Mouse (Mus musculus) adrenal gland, adult 8-10 months (tissue): ENCODE results near the gene Col6a2. TPM values are rescaled to one million over a fixed set of nuclear protein-coding genes. Genes with fewer than 3 reads are reported as not detected.

ENCODE experiments used
- DNase-seq: peaks from one replicate; pipeline ENCODE4 v3.0.0; 2022
- total RNA-seq, 4 experiments: library from RNA; stranded (reverse); gene quantifications; 2 replicates each; pipeline ENCODE4 v1.2.4; 2022

Col6a2 gene
- 10 to 100 TPM; 18.2 to 48.1 (median 25.2) TPM for total RNA-seq

GRCm38 (mm10) chr10:76622928-76623680 lies at the start of gene Col6a2:
Gene Col6a2 (minus strand): TSS chr10:76623630.
- peak; percentile 68 for DNase-seq

- no peak for DNase-seq
Measured at GRCm38 (mm10) chr10:76671939-76672338, 48.5 kb upstream of the Col6a2 start.

- no peak for DNase-seq
Measured at GRCm38 (mm10) chr10:76668947-76669284, 45.5 kb upstream of the Col6a2 start.

GRCm38 (mm10) chr10:76668261-76668946 lies 45.0 kb upstream of the Col6a2 start:
- no peak for DNase-seq

GRCm38 (mm10) chr10:76667197-76667805 lies 43.9 kb upstream of the Col6a2 start:
- DNase-seq, result no peak

GRCm38 (mm10) chr10:76665551-76665950 lies 42.1 kb upstream of the Col6a2 start:
- DNase-seq, result no peak

DNA sequence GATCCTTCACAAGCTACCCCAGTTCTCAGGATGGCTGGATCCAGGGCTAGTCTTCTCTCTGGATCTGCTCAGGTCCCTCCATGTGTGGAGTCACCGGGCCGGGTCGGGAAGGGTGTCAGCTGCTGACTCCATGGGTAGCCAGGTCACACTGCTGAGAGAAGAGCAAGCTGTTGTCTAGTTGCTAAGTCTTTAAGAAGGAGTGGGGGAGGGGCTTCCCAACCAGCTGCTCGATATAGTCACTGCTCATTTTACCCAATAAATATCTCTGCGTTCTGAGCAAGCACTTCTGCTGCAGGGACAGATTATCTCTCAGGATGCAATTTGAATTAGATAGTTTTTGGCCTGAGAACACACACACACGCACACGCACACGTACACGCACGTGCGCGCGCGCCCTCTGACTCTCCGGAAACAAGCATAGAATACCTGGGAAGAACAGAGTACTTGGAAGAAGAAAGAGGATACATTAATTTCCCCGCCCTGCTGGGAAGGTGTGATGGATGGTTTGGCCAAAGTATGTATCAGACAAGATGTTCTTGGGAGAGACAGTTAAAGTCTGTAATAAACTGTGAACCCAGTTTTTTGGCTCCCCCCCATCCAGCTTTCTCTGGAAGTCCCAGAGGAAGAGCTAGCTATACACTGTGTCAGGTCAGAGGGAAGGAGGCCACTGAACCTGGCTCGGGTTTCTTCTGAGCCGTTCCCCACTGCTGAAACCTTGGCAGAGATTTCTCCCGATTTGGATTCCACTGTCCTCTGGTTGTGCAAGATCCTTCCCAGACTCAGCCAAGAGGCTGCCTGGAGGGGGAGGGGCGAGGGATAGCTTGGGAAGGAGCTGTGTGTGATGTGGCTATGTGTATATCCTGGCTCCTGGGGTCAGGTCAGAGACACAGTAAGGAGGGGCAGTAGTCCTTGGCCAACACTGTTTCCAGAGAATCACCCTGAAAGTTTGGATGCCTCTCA lies 41.0 kb upstream of the Col6a2 start:
- DNase-seq, result peak; percentile 55

- no peak for DNase-seq
Measured at GRCm38 (mm10) chr10:76653345-76654336, 30.2 kb upstream of the Col6a2 start.

GRCm38 (mm10) chr10:76650662-76651342 lies 27.4 kb upstream of the Col6a2 start:
- DNase-seq, result no peak

DNA sequence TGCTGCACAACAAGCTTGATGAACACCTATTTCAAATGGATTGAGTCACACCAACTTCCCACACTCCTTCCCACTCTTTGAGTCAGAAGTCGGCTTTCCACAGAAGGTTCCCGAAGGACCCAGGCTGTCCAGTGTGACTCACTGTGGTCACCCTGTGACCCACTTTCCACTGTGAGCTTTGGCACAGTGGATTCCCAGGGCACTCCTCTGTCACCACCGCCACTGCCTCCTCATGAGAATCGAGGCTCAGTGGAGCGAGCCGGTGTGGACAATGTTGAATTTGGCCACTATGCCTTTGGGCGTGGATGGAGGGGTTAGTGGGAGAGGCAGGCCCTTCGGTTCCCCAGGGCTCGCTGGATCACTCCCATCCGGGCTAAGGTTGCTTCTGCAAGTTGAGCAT lies 25.3 kb upstream of the Col6a2 start:
- DNase-seq, result peak; percentile 33

- no peak for DNase-seq
Measured at GRCm38 (mm10) chr10:76647390-76647789, 24.0 kb upstream of the Col6a2 start.

DNA sequence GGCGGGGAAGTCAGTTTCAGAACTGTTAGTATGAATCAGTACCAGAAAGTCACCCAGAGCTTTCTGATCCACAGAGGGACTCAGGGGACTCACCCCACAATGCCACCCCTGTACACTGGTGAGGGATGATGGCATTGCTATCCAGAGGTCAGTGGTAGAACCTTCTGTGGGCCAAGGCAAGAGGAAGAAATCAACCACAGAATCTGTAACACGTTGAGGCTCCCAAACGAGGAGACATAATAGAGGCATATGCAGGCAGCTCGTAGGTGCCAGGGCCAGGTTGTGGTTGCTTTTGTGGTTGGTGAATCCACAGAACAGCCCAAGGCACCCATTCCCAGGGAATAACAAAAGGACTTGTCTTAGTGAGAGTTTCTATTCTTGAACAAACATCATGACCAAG lies 22.3 kb upstream of the Col6a2 start:
- no peak for DNase-seq

GRCm38 (mm10) chr10:76645066-76645465 lies 21.6 kb upstream of the Col6a2 start:
- no peak for DNase-seq

GRCm38 (mm10) chr10:76643999-76644398 lies 20.6 kb upstream of the Col6a2 start:
- DNase-seq, result no peak

- DNase-seq, result no peak
Measured at GRCm38 (mm10) chr10:76643446-76643845, 20.0 kb upstream of the Col6a2 start.

DNA sequence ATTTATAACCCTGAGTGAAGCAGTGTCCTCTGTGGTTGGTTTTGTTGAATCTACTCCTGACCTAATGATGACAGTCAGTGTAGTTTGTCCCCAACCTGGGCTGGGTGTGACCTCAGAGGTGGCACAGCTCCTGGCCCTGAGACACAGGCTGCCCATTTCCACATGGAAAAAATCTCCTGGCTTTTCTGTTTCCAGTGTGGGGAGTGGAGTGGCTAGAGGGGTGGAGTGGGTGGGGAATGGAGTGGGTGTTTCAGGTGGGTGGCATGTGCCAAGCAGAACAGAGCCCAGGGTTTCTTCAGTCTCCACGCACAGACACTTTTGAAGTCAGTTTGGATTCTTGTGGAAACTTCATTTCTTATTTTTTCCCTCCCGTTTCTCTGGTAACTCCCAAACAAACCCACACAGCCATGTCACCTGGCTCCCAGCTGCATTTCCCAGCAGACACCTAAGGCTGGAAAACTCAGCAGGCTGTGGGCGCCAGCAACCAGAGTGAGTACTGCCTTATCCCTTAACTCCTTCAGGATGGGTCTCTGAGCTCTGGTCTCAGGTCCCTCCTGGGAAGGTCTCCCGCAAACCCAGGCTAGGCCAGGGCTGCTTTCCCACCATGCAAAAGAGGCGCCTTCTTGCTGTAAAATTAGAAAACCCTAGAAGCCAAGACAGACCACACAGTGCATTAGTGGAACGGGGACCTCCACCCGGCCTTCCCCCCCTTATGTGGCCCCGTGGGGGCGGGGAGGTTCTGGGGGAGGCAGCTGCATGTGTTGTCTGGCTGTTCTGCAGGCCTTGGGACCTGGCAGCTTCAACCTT lies 19.4 kb upstream of the Col6a2 start:
- no peak for DNase-seq

GRCm38 (mm10) chr10:76641894-76642627 lies 18.6 kb upstream of the Col6a2 start:
- no peak for DNase-seq

GRCm38 (mm10) chr10:76639952-76640351 lies 16.5 kb upstream of the Col6a2 start:
- DNase-seq, result no peak

- no peak for DNase-seq
Measured at GRCm38 (mm10) chr10:76636601-76637000, 13.2 kb upstream of the Col6a2 start.
